Mouse (Mus musculus) retina, postnatal 1 day (tissue): Measurements from ENCODE around the gene Lcor.
A peak's percentile ranks its signal among the peaks of the same experiment; 100 is the strongest.

ENCODE experiments used
- DNase-seq: peaks from one replicate; pipeline ENCODE4 v3.0.0-alpha.2; 2012

Lcor gene

GRCm38 (mm10) chr19:41573700-41574099 lies 91.3 kb downstream of the Lcor start:
- no peak for DNase-seq

DNA sequence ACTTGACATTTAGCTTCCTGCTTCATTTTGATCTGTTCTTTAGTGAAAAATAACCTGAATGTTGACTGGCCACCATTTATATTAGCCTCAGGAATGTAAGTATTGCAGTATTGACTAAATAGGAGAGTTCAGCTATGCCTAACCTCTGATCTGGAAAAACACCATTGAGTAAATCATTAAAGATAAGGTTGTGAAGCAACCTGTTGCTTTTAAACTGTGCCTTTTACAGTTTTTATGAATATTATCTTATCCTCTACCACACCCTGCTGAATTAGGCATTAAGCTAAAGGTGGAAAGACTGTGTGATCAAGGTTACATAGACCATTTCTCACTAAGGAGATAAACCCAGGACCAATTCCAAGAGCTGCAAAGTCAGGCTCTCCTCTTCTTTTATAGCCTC lies 95.1 kb downstream of the Lcor start:
- DNase-seq, result no peak

DNA sequence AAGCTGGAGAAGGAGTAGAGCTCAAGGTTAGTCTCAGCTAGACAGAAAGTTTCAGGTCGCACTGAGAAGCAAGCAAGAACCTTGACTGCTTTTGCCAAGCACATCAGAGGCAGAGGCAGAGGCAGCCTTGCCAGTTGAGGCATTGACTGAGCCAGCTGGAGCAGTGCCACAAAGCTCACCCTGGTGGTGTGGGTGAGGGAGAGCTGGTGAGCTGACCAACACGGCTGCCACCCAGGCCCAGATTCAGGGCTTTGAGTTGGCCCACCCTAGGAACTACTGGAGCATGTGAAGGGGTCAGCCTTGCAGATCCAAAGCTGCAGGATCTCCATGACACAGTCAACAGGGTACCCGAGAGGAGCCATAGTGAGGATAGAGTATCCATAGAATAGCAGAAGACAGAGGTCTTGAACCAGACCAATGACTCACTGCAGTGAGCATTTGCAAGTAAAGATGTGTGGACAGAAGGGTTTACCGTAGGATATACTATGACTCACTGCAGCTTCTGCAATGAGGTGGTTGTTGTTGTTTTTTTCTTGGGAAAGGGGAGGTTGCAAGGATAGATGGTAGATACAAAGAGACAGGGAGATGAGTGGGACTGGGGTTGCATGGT lies 97.0 kb downstream of the Lcor start:
- DNase-seq, result no peak

- DNase-seq, result no peak
Observed at GRCm38 (mm10) chr19:41581706-41582420, 99.4 kb downstream of the Lcor start, which contains the start of gene Gm340. Gm340 (plus strand) TSS chr19:41582370.

- no peak for DNase-seq
Observed at GRCm38 (mm10) chr19:41582918-41583514, 100.6 kb downstream of the Lcor start.

DNA sequence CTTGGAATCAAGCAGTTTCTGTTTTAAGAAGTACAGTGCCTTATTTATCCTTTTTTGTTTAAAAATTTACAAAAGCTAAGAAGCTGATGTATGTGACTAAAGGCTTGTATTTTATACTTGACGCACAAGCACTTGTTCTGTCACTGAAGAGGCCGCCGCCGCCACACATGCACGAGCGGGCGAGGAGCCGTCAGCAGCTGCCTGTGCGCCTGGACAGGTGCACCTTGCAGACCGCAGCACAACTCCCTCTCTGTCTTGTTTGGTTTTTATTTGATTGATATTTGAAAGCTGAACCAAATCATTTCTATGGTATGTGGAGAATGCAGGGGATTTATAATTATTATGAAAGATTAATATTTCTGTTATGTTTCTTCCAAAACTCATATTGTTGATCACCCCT lies 104.3 kb downstream of the Lcor start:
- no peak for DNase-seq

DNA sequence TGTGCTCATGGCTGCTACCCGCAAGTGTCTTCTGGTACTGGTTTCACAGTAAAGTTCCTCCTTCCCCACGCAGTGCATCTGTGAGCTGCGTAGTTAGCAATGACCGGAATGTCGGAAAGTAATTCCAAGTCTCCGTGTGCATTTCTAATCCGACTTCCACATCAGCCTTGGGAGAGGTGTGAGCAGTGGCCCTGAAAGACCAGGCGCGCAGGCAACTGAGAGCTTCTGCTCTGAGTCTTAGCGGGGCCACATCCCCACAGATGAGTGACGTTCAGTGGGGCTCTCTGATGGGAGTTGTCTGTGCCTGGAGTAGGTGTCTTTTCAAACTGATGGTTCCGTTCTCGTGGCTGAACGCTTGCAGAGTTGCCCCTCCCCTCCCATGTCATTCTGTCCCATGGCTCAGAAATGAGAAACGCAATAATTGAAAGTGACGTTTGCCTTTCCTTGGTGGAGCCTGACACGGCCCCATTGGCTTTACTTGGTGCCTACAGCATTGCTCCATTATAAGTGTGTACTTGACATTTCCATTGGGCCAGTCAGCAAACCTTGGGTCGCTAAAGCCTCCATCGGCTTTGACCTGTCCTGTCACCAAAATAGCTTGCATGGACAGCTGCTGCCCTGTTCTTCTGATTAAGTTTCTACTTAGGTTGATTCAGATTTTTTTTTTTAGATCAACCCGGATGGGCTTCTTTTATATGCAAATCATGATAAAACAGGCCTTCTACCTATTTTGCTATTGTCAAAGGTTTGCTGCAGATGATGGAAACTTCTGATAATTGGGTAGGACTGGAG lies 105.2 kb downstream of the Lcor start:
- peak; percentile 32 for DNase-seq

DNA sequence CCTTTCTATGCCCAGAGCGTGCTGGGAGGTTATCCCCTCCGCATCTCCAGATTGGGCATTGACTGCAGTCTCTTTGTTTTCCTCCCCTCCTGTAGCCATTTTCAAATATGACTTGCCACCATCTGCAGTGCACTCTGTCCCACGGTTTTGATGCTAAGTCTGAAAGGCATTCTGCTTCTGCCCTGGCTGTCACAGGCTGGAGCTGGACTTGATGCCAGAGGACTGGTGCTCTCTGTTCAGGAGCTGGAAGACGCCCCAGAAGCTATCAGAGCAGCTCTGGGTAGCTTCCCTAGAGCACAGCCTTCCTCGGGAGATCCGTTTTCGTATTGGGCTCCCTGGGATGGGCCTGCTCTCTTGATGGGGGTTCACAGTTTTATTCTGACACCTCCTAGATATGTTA lies 106.6 kb downstream of the Lcor start:
- no peak for DNase-seq

DNA sequence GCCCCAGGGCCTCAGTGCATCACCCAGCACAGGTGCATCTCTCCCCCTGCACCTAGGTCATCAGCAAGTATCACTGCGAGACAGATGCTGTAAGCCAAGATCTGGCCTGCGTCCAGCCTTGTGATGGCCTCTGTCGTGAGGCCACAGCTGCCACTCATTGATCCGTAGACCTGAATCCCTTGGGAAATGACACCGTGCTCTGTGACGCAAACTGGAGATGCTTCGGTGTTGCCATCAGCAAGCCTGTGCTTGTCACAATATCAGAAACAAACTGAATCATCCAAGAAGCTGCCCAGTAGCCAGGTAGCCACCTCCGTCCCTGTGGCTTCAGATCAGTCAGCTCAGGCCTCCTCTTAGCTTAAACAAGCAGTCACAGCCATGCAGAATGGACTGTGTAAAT lies 107.2 kb downstream of the Lcor start:
- DNase-seq, result no peak

DNA sequence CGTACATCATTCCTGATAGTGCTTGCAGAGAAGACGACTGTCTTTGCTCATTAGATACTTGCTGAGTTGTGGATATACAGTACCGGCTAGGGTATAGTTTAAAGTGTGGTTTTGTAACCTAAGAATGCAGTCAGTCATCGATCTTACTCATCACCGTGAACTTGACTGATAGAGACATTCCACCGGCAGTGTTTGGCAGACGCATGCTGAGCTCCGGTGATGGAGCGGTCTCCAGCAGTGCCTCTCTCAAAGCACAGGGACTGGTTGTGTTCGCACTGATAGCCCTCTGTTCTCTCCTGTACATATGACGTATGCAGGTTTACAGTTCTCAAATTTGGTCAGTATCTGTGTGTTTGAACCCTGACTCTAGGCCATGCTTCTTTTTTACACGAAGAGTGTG lies 109.4 kb downstream of the Lcor start:
- DNase-seq, result no peak

- DNase-seq, result no peak
Observed at GRCm38 (mm10) chr19:41597170-41597894, 114.9 kb downstream of the Lcor start.

GRCm38 (mm10) chr19:41600647-41601046 lies 118.2 kb downstream of the Lcor start:
- DNase-seq, result no peak

DNA sequence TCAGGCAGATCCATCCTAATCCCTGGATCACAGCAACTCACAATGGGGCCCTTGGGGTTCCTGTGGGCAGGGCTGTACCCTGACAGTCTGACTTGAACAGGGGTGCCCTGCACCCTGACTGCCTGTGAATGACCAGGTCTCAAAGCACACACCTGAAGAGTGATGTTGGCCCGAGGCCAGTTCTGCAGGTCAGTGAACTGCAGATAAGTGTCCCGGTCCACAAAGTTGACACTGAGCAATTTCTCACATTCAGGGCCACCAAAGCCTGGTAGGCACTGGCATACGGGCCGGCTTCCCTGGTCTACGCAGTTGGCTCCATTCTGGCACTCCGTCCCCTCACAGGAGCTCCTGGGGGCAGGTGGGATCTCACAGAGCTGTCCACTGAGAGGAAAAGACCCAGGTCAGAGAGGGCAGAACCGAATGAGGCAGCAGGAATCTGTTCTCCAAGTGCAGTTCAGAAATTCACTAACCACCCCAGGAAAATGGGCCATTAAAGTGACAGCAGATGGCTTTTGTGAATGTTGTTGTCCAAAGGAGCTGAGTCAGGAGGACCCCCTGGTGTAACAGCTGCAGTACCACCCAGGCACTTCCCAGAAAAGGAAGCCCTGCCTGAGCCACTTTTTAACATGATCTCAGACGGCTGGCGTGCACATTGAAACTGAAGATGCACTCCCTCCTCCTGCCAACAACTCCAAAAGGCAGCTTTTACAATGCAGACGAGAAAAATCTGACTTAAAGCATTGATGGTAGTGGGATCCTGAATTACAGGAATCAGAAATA lies 124.0 kb downstream of the Lcor start:
- DNase-seq, result no peak

GRCm38 (mm10) chr19:41611683-41612082 lies 129.2 kb downstream of the Lcor start:
- no peak for DNase-seq
